Mouse (Mus musculus): ENCODE data around the gene Ssh1.

The Ssh1 gene

DNA sequence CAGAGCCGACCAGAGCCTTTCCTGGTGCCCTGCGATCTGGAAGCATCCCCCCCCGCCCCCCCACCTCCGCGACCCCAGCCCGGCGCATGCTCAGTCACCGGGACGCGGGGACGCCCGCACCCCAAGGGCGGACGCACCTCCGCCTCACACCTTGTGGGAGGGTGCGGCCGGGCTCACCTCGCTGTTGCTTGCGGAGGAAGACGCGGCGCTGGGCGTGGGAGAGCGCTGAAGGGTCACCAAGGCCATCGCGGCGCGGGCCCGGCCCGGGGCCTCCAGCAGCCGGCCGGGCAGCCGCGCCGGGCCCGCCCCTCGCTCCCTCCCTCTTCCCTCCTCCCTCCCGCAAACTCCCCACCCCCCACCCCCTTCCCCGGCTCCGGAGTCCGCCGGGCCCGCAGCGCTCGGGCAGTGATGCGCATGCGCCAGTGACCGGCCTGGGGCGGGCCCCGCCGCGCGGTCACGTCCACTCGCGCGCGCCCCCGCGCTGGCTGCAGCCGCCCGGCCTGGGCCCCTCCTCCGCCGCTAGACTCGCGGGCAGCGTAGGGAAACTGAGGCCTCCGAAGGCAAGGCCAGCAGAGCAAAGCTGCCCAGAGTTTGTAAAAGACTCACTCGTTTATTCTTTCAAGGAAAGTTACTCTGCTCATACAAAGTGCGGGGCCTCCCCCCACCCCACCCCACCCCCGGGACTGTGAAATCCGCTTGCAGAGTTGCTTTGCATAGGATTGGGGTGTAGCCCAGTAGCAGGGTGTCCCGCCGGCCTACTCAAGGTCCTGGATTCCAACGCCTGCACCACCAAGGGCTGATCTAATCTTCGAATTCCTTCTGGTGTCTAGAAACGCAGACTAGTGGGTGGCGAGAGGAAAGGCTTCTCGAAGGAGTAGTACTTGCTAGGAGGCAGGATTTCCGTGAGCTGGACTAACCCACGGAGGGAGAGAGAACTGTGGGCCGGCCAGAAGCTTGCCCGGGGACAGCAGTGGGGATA, at the start of gene Ssh1:
Ssh1 (minus strand) TSS at position 408 of the 979 bp plus-strand sequence.
- peak; percentile 80 for DNase-seq (ENCODE audit: extremely low read depth, insufficient read length, low spot score)

DNA sequence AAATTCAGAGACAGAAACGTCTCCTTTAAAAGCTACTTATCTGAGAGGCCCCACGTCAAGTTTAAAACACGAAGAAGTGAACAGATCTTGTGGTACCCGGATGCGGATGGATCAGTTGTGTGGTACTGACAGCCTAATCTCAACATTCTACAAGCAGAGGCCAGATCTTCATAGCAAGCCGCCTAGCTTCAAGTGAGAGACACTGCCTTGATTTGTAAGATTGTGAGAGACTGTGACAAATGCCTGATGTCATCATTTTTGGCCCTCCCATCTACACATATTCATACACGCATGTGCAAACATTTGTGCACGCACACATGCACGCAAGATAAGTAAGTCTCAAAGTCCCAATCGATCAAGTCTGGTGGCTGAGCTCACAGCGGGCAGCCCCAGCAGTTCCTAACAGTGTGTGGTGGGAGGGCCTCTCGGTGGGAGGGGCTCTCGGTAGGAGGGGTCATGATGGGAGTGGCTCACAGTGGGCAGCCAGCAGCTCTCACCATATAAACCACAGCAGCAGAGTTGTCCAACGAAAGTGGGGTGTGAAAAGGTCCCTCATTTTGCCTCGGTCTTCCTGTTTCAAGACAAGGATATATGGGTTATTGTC, 47.7 kb upstream of the Ssh1 start:
- no peak for DNase-seq (ENCODE audit: extremely low read depth, insufficient read length, low spot score)

DNA sequence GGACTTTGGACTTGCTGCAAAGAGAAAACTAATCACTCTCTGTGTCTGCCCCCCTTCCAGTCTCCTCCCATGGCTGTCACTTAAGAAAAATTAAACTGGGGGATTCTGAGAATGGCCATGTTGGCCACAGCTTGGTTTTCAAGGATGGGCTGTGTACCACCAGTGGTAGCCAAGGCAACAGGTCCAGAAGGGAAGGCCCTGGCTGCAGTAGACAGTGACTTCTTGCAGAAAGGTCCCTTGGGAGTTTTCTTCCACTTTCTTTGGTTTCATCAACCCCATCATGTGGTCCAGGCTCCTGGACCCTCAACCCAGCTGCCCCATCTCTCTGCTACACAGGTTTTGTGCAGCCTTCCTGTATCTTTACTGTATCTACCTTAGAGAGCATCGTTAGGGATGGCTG, 47.2 kb upstream of the Ssh1 start:
- DNase-seq (ENCODE audit: extremely low read depth, insufficient read length, low spot score), result no peak

DNA sequence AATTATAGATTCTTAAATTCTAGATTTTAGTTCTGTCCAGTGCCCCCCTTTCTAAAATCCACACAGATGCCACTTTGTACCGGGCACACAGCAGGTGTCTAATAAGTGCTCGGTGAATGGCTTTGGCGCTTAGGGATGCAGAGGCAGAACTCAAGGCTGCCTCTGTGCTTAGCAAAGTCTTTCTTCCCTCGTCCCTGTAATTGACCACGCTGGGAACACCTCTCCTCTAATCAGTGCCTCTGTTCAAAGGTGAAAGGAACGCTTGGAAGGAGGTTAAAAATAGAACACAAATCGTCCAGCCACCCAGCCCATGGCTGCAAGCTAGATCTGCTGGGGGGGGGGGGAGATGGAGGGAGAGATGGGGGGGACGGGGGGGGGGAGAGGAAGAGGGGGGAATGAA, 46.8 kb upstream of the Ssh1 start:
- DNase-seq (ENCODE audit: extremely low read depth, insufficient read length, low spot score), result no peak

DNA sequence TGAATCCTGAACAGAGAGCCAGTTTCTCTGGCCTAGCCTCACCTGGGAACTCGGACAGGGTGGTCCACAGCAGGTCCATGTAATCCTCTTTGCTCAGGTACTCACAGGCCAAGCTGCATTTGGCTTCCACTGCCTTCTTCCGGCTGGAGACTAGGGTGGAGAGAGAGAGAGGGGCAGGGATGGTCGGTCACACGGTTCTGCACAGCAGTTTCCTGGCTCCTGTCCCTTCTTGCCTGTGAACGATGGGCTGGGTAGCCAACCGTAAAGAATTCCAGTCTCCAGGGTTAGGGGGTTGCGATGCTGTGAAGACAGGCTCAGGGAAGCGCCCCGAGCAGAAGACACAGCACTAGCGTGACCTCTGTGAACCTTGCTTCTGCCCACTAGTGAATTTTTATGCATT, 41.4 kb upstream of the Ssh1 start:
- no peak for DNase-seq (ENCODE audit: extremely low read depth, insufficient read length, low spot score)

DNA sequence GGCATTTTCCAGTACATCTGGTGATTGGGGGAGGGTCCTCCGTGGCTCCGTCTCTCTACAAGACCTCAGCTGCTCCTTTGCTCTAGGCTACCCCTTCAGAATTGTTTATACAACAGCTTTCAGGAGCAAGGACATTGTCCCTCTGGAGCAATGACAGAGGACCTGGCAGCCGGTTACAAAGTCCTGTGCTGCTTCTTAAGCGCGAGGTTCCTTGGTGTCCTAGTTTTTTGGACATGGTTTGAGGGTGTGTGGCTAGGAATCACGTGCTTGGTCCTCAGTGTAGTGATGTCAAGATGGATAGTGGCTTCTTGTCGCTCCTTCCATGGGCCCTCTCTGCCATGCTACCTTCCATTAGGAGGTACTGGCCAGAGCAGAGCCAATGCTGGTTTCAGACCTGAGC, 40.7 kb upstream of the Ssh1 start:
- DNase-seq (ENCODE audit: extremely low read depth, insufficient read length, low spot score), result no peak

DNA sequence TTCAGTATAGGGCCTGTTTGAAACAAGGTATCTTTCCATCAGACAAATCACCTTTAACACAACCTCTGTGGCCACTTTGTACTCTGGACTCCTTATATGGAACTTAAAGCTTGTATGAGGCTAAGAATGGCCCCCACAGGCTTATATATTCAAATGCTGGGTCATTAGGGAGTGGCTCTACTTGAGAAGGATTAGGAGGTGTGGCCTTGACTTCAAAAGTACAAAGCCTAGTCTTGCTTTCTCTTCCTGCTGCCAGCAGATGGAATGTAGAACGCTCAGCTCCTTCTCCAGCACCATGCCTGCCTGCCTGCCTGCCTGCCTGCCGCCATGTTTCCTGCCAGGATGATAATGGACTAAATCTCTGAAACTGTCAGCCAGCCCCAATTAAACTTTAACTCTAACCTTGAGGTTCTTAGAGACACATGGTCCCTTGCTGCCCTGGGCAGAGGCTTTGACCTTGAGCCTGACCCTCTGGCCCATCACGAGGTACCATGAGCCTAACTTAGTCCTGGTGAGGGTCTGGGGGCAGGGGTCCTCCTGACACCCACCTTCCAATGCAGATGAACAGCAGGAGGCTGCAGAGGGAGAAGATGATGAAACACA, 38.6 kb upstream of the Ssh1 start:
- DNase-seq (ENCODE audit: extremely low read depth, insufficient read length, low spot score), result no peak

DNA sequence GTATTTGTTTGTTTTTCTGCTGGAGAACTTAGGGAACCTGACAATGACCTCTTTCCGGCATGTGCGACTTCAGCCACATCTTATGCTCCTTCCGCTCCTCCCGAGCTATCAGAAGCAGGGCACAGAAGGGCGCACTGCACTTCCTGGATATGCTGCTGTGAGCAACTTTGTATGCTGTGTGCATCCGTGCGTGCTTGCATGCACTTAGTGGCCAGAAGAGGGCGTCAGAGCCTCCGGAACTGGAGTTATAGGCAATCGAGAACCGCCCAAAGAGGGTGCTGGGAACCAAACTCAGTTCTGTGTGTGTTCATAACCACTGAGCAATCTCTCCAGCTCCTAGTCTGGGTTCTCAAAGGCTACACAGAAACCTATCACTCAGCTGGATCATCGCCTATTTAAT, 37.0 kb upstream of the Ssh1 start:
- DNase-seq (ENCODE audit: extremely low read depth, insufficient read length, low spot score), result no peak

DNA sequence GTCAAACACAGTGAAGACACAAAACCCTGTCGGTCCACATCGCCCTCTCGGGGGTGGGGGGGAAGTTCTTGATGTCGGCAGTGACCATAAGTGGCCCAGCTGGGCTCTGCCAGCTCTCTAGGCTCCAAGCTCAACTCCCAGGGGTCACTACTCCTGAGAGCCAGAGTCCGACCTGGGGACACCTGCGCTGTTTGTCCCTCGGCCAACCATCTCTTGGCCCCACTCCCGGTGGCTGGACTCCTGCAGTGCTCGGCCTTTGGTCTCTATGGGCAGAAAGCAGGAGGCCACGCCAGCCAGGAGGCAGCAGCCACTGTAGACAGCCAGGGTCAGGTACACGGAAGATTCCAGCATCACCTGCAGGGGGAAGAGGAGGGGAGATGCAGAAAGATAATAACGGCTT, 34.4 kb upstream of the Ssh1 start:
- DNase-seq (ENCODE audit: extremely low read depth, insufficient read length, low spot score), result no peak

DNA sequence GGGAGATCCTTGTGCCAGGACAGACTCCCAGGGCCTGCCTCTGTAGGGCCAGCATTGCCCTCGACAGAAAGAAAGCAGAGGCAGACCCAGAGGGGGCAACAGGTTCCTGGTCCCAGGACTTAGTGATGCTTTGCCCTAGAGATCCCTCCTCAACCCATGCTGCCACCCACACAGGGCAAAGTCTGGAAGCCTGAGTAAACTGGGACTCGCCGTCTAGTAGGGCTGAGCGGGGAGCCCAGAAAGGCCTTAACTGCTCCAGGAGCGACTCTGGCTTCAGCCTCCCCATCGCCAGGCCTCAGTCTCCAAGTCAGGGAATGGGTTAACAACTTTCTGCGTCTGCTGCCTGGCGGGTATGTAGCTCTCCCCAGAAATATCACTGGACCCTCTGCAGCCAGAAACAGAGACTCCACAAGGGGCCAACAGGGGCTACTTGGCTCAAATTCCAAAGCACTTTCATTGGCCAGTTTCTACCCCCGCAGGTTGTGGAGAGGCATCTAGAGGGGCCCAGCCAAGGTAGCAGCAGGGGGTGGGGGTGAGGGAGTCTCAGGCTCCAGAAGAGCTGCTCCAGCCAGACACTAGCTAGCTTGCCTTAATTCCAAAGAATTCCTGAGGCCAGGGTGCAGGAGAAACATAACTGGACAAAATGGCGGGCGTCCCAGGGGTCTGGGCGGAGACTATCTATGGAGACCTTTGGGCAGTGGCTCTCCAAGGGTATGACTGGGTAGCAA, 33.7 kb upstream of the Ssh1 start:
- DNase-seq (ENCODE audit: extremely low read depth, insufficient read length, low spot score), result no peak

DNA sequence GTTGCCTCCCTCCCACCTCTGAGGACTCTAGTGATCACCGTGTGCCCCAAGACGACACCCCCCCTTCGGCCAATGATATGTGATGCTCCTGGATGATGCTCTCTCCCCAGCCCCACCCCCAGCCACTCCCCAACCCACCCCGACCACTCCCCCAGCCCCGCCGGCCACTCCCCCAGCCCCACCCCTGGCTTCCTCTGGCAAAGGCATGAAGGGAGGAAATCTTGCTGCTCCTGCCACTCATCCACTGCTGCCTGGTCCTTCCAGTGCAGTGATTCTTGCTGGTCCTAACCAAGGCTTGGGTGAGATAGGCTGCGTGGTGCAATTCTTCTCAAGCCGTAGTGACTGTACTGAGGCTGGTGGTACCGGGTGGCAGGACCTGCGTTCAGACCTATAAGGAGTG, 31.2 kb upstream of the Ssh1 start:
- no peak for DNase-seq (ENCODE audit: extremely low read depth, insufficient read length, low spot score)

DNA sequence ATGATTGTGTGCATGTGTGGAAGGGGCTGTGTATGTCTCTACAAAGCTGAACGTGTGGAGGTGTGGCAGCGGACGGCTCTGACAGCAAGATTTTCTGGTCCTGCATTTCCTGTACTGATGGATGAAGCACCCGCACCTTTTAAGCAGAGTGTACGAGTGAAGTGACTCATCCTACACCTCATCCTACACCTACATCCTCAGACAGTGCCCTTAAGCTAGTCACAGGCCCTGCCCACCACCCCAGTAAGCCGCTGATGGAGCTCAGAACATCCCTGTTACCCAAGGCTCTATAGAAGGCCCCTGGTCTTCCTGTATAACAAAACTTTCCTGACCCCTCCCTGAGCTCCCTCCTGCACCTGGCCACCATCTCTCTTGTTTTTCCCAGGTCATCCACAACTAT, 30.7 kb upstream of the Ssh1 start:
- DNase-seq (ENCODE audit: extremely low read depth, insufficient read length, low spot score), result no peak

DNA sequence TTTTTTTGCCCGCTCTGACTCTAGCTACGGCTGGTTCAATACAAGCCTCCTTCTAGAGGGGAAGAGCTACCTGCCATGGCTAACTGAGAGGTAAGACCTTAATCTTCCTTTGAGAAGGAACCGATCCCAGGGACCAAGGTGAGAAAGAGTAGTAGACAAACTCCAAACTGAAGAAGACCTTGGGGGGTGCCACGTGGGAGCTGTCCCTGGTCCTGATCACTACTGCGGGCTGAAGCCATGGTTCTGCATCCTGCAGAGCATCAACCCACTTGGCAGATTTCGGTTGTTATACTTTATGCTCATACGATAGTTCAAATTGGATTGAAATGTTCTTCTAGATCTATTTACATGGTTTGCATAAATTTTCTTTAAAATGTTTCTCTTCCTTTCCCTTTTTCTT, 21.4 kb upstream of the Ssh1 start:
- no peak for DNase-seq (ENCODE audit: extremely low read depth, insufficient read length, low spot score)

DNA sequence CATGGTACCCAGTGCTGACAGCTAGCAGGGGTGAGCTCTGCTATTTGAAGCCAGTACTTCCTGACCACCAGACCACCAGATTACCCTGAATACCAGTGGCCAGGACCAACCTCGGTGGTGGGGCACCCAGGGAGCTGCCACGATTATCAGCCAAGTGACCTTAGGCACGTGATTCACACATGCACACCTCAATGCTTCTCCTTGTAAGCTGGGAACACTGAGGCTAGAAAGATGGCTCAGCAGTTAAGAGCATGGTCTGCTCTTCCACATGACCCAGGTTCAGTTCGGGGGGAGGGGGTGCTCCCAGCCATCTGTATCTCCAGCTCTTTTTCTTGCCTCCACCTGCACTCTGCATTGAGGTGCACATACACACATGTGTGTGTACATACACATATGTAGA, 15.4 kb upstream of the Ssh1 start:
- DNase-seq (ENCODE audit: extremely low read depth, insufficient read length, low spot score), result no peak

DNA sequence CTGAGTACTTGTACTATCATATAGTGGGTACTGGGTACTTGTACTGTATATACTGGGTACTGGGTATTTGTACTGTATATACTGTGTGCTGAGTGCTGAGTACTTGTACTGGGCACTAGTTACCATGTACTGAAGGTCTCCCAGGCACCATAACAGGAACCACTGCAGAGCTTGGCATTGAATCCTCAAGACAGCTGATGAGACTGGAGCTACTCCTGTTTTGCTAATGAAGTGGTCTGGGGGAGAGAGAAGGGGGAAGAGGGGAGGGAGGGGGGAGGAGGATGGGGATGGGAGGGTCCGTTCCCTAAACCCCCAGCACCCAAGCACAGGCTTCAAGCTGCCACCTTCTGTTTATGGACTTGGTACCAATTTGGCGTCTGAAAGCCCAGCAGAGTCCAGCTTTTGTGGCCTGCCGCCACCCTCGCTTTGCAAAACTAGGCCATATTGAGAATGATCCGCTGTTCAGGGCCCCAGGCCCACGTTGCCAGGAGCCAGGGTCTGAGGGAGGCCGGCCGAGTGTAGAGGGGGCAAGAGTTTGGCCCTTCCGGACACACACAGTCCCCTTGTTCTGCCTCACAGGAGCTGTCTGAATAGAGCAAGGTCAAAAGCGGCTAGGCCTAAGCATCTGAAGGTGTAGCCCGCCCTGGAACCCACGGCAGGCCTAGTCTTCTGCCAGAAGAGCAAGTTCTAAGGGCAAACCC, 14.2 kb upstream of the Ssh1 start:
- no peak for DNase-seq (ENCODE audit: extremely low read depth, insufficient read length, low spot score)

DNA sequence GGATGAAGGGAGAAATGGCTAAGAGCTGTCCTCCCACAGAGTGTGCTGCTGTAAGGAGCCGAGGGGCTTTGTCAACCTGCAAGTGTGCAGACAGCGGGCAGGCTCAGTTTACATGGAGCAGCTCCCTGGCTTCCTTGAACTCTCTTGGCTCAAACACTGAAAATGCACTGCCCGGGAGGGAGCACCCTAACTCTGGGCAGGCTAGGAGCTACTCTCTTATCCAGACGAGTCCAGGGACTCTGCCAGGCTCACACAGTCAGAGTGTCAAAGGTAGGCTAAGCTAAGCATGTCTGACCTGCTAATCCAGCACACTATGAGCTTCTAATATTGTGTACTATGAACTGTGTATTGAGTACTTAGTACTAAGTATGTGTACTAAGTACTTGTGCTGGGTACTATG, 13.3 kb upstream of the Ssh1 start:
- no peak for DNase-seq (ENCODE audit: extremely low read depth, insufficient read length, low spot score)

DNA sequence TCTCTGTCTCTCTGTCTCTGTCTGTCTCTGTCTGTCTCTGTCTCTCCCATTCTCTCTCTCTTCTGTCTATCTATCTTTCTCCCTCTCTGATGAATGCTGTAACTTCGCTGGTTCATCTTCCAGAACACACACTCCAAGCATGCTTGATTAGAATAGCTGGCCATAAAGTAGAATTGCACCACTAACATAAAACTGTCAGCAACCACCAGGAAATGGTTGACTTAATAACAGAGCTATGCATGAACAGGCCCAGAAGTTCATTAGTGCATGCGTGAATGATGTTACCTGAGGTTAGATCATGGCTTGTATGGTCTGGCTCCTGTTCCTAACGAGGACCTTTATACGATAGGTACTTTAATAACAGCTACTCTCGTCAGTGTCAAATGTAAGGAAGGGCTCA, 11.4 kb upstream of the Ssh1 start:
- no peak for DNase-seq (ENCODE audit: extremely low read depth, insufficient read length, low spot score)

DNA sequence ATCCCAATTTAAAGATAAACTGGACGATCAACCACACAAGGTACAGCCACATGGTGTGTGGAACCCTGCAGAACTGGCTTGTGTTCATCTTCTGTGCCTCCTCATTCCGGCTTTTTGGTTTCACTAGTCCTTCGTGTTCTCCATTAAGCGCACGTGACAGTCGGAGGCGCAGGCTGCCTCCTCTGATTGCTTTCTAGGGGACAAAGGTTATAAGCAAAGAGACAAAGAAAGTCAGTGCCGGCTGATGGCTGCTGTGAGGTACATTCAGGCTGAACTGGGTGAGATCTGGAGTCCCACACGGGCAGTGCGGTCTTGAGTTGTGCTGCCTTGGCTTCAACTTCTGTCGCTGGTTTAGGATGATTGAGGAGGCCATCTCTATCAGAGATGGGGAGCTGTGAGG, 10.9 kb upstream of the Ssh1 start:
- no peak for DNase-seq (ENCODE audit: extremely low read depth, insufficient read length, low spot score)

DNA sequence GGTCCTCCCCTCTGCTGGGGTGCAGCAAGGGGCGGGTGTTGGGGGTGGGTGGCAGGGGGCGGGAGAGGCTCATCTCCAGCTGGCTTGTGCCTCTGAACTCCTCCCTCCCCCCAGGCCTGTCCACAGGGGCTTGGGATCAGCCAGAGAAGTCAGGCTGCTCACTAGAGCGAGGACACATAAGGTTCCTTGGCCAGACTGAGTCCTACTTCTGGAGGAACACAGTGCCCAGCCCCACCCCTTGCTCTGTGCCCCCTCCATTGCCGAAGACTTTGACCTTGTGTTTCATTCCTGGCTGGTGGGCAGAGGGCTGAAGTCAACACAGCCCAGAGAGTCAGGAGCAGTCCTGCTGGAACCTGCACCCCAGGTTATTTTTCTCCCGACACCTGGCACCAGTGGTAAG, 9.8 kb upstream of the Ssh1 start, which contains the start of gene Dao:
Dao (plus strand) TSS at position 162 of the 400 bp plus-strand sequence.
- DNase-seq (ENCODE audit: extremely low read depth, insufficient read length, low spot score), result no peak

DNA sequence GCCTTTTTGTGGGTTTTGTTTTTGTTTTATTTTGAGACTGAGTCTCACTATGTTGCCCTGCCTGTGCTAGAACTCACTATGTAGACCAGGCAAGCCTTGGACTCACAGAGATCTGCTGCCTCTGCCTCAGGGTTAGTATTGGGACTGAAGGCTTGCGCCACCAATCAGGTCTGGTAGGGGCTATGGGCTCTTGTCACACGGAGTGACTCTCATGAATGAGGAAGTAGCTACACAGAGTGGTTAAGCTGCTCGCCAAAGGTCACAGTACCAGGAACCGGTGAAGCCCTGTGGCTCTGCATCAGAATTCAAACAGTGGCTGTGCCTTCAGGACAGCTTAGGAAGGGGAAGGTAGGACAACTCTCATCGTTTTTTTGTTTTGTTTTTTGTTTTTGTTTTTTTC, 5.7 kb upstream of the Ssh1 start:
- no peak for DNase-seq (ENCODE audit: extremely low read depth, insufficient read length, low spot score)

DNA sequence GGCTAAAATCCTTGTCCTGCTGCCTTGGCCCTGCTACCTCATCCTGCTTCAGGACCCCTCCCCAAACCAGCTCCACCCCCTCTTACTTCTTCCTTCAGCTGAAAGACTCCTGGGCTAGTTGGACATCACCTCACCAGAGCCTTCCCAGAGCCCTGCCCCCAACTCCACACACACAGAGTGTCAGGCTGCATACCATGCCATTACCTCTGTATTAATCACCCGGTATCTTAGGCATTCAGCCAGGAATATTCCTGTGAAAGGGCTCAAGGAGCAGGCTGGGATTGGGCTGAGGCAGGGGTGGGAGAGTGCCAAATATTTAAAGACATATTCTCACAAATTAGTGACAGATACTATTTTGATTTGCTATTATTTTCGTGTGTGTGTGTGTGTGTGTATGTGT, 2.8 kb upstream of the Ssh1 start:
- peak; percentile 60 for DNase-seq (ENCODE audit: extremely low read depth, insufficient read length, low spot score)

Data from 3134 (cell line).